Mouse (Mus musculus) frontal cortex, postnatal 25 days (tissue): ENCODE measurements at regions not wholly inside any gene's neighbourhood (a gene's known extent, or its start where the extent isn't known, plus 50 kb on each side); places are given as distances from the start of the nearest gene placed in this dataset.

Source experiments
- DNase-seq, 2 experiments: peaks; one replicate each; pipeline ENCODE4 v3.0.0; 2022; ENCODE audit warnings: low spot score in 2 of 2

- no peak for DNase-seq
Measured at GRCm38 (mm10) chr7:136047364-136047945, 331.3 kb upstream of the Mki67 start.

DNA sequence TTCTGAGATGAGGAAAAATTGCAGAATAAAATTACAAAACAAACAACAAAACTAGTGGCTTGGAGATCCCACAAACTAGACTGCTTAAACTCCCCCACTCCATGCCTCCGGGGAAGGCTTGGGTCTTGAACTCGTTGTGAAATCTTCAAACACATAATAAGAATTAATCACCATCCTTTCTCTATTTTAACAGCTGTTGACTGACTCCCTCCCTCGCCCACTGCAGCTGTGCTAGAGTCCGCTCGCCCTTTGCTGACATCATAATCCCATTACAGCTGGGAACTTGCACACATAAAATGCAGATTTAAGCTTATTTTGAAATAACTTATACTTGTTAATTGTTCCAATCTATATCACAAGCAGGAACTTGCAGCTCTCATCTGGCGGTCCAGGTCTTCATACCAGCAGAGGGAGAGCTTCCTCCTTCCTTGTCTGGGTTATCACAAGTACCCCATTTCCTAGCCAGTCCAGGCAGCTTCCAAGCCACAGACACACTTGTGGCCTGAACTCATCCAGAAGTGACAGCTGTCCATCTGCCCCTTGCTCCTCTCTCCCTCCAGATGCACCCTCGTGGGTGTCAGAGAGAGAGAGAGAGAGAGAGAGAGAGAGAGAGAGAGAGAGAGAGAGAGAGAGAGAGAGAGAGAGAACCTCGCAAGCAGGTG is 332.9 kb upstream of the Mki67 start:
- no peak for DNase-seq

- no peak for DNase-seq
Measured at GRCm38 (mm10) chr7:136049587-136049930, 333.4 kb upstream of the Mki67 start.

DNA sequence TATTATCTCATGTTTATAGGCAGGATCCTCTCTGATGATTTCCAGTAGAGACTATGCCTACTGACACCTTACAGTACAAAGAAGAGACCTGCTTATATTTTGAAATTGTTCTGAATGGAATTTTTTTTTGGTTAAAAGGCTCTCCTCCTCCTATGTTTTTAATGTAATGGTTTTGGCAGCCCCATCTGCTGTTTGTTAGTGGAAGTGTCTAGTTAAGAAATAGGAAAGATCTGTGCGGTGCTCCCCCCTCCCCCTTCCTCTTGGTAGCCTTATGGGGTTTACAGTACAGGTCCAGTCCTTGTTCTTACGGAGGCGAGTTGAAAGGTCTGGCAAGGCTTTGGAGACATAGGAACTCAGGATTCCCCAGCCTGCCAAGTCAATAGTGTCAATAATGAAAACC is 334.0 kb upstream of the Mki67 start:
- DNase-seq = no peak

- DNase-seq = no peak
Measured at GRCm38 (mm10) chr7:136056876-136057484, 340.8 kb upstream of the Mki67 start.

- DNase-seq = no peak
Measured at GRCm38 (mm10) chr7:136058319-136058718, 342.2 kb upstream of the Mki67 start.

DNA sequence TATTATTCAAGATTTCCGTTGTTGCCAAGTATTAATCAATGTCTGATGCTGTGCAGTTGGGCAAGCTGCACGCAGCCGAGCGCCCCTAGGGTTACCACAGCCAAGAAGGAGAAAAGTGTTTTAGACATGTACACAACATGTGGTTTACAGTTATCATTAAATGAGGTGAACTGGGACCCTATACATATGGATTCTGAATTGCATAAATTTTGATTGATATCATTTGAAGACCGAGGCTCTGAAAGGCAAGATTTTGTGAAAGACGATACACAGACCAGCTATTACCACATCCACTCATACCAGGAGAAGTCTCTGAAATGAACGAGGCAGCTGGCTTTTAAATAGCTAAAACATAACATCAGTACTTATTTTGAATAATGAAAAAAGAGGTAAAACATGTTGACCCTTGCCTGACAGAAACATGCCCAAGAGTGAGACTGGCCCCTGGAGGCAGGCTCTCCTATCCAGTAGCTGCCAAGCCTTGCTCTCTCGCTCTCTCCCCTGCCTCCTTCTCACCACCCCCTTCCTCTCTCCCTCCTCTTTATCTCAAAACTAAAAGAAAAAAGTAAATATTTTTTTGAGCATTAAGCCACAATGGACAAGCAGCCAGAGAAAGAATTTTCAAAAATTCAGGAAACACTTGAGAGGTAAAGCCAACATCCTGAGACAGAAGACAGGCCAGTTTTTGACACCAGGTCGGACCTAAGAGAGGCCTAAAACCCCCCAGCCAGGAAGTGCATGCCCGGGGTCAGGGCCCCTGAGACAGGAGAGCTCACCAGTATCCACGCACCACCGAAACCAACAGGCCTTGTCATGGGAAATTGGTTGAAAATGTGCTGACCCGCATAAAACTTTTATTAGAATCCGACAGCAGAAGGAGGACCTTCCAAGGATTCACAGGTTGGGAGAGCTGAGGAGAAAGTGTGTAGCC is 342.9 kb upstream of the Mki67 start:
- DNase-seq = no peak

DNA sequence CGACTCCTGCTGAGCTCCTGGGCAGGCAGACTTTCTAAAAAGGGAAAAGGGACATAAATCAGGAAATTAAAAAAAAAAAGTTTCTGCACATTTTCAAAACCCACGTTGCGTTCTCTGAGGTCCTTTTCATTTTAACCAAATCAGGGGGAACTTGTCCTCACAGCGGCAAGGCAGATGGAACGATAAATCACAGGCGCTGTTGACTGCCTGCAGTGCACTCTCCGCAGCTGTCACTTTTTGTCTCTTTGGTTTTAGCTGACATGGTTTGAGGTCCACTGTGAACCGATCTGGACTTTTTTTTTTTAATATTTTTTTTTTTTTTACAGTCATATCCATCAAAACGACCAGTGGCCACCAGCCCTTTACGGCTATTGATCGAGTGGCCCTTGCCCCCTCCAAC is 343.7 kb upstream of the Mki67 start:
- no peak for DNase-seq

DNA sequence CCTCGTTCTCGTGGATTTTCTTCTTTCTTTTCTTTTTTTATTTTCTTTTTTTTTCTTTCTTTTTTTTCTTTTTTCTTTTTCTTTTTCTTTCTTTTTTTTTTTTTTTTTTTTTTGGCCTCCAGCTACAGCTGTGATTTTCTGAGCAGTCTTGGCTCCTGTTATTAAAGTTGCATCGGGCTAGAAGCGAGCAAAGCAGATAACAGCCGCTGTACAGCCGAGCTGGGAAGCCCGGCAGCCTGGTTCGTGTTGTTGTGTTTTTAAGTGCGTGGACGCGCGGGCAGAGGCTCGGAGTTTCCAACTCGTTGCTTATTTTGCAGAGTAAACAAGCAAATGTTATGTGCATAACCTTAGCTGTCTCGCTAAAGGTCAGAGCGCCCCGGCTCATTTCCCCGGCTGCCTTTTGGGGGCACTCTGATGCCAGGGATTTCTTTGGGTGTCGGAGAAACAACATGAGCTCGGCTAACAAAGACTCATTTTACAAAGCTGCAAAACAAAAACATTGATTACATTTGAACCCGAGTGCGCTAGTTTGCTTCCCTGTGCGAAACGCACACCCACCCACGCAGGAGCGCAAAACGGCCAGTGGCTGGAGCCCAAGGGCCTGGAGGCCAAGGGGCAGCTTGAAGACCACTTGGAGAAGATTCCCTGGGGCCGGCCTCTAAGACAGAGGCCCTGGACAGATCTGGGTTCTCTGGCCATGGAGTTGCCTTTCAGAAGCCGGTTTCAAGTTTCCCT is 344.3 kb upstream of the Mki67 start:
- peak; percentile 22 to 36 for DNase-seq

GRCm38 (mm10) chr7:136062658-136063057 is 346.5 kb upstream of the Mki67 start:
- no peak for DNase-seq

DNA sequence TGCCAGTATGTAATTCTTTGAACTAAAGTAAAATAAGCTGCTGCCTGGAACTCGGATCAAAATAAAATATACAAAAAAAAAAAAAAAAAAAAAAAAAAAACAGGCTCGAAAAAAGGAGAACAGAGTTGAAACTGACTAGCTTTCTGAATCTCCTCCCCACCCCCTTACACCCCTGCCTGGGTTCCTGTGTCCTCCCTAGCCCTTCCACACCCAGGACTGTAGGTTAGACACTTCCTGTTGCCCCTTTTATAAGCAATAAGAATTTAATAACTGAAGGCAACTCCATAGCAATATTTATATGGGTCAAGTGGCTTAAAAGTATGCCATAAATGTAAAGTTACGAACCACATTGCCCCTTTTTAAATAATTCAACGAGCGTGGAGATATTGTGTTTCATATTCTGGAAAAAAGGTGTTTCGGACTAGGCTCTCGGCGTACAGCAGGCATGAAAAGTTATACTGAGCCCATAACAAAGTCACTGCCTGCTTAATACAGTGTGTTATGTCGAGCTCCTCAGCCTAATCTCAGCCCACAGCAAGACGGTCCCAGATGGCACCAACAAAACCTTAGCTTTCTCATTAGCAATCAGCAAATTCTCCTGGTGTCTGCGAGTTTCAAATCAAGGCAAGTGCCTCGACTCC is 349.0 kb upstream of the Mki67 start:
- DNase-seq = no peak

- no peak for DNase-seq
Measured at GRCm38 (mm10) chr7:136065679-136066055, 349.5 kb upstream of the Mki67 start.

- no peak for DNase-seq
Measured at GRCm38 (mm10) chr7:136070881-136071280, 354.7 kb upstream of the Mki67 start.

DNA sequence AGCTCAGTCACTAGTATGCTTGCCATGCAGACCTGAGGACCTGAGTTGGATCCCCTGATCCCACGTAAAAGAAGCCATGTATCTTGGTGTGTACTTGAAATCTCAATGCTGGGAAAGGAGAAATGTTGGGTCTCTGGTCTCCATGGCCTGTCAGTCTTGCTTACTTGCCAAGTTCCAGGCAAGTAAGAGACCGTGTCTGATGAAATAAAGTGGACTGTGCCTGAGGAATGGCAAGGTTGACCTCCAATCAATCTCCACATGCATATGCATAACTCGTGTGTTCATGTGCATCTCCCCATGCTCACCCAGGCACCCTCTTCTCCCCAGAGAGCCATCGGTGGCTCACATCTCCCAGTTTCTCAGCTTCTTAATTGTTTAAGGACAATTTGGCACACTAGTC is 355.2 kb upstream of the Mki67 start:
- no peak for DNase-seq

DNA sequence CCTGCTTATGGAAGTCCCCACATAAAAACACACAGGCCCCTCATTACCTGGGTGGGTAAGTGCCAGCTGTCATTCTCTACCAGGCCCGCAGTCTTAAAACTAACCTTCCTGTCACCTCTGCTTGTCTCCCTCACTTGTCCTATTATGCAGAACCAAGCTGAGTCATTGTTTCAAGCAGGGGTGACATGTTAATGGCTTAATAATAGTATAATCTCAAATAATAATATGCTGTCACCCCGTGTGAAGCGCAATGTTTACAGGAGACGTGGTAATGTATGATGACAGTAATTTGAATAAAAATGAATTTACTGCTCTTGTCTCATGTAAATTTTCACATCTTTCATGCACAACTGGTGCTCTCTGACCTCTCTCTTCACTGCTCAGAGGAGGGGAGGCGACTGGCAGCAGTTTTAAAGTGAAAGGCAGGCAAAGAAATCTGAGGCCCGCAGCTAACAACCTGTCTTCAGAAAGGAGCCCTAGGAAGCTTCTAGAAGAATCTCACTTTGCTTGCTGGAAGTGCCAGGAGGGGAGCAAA is 357.2 kb upstream of the Mki67 start:
- DNase-seq = no peak

GRCm38 (mm10) chr7:136074043-136074442 is 357.9 kb upstream of the Mki67 start:
- DNase-seq = no peak

DNA sequence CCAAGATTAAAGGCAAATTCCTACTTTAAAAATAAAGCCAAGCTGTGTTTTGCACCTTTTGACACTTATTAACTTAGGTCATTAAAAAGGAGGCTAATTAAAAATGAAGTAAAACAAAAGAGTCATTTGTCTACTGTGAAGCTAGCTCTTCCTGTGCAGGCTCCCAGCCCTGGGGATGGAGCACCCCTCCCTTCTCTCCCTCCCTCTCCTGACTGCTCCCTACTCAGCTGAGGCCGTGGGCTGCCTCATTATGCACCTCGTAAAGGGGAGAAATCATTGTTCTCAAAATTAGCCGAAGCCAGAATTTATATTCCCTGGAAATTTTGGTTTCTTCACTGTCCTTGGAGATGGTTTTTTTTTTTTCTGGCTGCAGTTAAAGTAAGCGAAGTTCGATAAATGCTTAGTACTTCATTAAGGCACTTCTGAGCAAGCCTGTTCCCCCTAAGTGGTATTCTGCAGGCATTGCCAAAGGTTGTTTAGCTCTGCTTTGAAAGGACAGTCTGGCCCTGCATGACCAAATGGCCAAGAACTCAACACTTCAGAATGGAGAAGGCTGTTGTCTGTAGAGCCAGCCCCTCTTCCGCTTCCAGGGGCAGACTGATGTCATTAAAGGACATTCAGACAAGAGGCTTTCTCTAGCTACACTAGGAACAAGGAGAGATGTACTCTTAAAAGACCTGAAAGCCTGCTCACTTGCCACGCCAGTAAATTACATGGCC is 365.5 kb upstream of the Mki67 start:
- no peak for DNase-seq

- peak in 1 of 2 experiments; percentile 10 for DNase-seq
Measured at GRCm38 (mm10) chr7:136082253-136082867, 366.2 kb upstream of the Mki67 start.

DNA sequence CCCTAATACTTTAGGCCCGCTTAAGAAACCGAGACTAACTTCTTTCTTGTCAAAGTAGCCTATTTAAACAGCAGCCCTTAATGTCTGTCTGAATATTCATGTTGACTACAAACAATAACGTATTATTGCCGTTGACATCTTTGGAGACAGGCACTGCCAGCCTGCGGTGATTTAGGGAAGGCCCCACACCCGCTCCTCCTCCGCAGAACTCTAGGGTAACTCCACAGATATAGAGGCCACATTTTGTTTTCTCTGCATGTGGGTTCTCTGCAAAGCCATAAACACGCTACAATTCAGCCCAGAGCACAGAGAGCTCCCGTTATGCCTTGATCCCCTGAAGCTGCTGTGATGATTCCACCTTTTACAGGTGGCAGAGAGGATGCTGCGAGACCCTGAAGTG is 366.8 kb upstream of the Mki67 start:
- no peak for DNase-seq
